Mouse (Mus musculus): ENCODE measurements at regions not wholly inside any gene's neighbourhood (a gene's known extent, or its start where the extent isn't known, plus 50 kb on each side); places are given as distances from the start of the nearest gene placed in this dataset.
"Not testable (repeated sequence)": the region's sequence is repeated elsewhere in the genome, so short reads cannot be mapped to it uniquely, and the experiment has no call there.

DNA sequence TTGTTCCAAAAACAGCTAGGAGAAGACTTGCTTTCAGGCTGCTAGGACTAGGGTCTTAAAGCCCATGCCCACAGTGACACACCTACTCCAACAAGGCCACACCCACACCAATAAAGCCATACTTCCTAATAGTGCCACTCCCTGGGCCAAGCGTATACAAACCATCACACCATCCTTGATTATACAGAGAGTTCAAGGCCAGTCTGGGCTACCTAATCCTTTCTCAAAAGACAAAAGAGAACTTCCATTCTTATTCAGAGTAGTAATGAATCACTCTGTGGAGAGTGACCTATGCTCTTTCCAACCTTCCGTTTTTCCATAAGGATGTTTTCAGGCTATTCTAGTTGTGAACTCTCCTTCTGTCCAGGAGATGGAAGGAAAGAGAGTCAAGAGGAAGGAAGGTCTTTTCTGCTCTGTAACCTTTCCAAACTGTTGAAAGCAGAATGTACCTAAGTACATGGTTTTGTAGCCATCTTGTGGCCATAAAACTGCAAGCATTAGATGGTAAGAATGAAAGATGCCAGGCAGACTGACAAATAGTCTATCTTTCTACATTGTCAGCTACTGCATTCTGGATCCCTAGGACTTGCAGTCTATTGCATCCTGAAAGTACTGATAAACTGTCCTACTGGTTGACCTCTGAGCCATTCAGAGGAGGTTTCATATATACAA is 145.8 kb upstream of the Mon1b start:
- DNase-seq = no peak

DNA sequence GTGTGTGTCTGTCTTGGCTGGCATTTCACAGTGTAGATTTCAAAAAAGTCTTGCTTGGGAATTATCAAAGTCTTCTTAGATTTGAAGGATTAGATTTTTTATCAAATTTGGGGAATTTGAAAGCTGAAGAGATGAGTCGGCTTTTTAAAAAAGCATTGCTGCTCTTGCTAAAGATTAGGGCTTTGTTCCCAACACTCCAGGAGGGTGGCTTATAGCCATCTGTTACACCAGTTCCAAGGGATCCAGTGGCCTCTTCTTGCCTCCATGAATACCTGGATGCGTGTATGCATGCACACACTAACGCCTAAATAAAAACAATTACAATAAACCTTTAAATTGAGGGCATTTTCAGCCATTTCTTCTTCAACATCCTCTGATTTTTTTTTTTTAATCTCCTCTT is 144.5 kb upstream of the Mon1b start:
- DNase-seq = no peak

DNA sequence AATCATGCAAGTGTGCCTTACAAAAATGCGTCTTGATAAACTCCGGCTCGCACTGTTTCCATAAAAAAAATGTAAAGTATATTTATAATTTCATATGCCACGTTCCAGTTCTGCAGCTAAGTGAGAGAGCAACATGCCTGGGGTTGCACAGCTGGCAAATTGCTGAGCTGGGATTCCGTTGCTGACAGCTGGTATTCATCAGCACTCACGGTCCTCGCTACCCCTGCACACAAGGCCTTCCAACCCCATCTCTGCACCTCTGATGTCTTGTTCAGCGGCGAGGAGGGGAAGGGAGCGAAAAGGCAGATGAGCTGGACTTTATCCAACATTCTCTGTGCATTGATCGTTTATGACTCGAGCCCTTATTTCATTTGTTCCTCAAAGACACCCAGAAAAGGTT is 138.5 kb upstream of the Mon1b start:
- DNase-seq = no peak

DNA sequence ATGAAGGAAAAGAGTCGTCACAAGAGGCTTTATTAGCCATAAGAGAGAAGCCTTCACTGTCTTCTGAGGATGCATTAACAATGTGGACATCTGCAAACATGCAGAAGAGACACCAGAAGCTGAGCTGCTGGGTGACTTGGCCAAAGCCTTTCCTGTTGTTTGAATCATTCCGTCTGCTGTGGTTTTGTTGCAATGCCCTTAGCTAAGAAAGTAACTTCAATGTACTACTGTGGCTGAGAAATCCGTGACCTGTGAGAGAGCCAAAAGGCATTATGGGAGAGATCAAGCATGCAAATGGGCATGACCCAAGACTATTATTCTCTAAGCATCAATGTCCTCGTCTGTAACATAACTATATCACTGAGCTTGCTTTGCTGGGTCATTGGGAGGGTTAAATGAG is 132.7 kb upstream of the Mon1b start:
- DNase-seq = no peak

DNA sequence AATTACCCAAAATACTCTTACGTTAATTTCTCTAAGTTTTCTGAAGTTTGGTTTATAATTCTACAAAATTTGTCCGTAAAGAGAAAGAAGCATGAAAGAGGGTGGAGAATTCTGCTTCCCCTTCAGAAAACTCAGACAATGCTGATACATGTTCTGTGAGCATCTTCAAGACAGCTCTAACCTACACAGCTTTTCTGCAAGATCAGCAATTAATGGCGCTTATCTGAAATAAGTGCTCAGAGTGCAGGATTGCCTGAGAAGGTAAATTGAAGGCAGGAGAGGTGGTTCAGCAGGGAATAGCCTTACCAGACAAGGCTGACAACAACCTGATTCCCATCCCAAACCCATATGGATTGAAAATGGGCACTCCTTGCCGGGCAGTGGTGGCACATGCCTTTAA is 122.5 kb upstream of the Mon1b start:
- DNase-seq = no peak

DNA sequence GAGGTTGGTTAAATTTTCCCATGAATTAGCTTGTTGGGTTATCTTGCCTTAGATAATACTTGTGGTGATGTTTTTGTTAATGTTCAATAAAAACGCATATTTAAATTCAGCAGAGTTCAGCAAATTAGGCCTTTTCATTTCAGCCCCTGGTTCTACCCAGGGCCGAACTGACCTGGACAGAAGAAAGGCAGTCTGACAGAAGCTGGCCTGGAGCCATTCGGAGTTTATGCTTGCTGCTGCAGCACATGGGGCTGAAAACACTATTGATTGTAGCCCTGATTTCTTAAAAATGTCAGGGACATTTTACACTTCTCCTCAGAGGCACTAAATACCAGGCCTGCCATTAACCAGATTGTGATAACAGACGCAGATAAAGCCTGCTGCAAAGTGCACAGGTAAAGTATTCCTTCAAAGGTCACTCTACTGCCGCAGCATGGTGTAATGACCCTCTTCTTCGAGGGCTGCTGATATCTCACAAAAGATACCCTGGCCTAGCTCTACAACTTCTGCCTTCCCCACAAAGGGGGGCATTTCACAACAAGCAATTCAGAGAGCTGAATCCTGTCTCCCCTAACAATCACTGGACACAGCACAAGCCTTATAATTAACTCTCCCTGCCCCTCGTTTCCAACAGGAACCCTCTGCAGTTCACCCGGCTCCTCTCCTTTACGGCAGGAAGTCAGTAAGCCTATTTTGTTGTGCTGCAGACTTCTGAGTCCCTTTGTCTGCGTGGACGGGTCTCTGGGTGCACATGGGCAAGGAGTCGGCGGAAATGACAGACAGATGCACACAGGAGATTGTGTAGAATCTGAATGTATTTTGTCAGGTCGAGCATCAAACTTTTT is 121.3 kb upstream of the Mon1b start:
- no peak for DNase-seq

DNA sequence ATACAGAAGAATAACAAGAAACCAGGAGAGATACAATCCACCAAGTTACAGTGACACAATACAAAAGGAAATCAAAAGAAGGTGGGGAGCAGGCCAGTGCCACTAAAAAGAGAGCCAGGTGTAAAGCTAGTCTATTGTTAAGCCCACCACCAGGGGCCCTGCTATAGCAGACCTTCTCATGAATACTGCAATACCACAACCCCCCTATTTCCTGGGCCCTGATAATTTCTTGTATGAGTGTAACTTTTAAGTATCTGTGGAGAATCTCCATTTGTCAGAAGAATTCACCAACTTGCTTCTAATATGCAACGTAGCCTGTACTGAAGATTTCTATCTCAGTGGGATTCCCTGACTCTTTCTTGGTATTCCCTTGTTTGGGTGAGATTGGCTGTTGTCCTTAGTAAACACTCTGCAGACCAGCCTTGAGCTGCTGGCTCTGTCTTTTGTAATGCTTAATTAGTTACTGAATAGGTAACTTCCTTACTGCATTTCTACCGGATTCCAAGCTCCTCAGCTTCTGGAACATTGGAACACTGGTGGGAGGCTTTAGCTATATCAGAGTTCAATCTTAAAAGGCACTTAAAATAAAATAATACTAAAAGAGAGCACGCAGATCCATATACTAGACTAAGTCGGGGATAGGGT is 120.5 kb upstream of the Mon1b start:
- DNase-seq = not testable (repeated sequence)

DNA sequence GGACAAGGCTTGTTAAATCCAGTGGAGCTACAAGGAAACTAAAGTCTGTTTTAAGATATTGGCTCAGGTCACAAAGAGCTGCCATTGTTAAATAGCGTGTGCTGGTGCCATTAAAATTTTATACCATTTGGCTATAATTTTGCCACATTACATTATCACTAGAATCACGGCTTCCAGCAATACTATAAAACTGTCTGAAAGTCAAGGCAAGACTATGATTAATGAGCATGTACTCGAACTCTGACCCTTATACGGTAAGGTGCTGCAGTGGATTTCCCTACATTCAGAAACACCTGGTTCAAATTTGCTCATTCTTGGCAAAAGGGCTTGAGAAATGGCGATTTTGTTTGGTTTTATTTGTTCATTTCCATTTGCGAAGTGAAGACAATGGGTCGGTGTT is 119.2 kb upstream of the Mon1b start:
- DNase-seq = no peak

DNA sequence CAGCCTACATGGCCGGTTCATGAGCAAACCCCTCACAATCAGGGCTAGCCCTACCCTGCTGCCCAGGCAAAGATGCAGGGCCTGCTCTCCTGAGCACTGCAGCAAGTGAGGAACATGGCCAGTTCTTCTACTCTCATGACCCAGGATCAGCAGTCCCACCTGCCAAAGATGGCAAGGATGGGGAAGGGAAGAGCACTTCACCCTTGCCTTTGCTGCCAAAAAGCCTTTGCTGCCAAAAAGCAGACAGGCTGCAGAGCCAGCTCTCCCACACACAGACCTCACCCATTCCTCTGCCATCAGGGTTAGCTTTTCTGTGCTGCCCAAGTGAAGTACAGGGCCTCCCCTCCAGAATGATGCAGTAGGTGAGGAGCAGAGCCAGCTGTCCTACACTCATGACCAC is 117.5 kb upstream of the Mon1b start:
- no peak for DNase-seq

DNA sequence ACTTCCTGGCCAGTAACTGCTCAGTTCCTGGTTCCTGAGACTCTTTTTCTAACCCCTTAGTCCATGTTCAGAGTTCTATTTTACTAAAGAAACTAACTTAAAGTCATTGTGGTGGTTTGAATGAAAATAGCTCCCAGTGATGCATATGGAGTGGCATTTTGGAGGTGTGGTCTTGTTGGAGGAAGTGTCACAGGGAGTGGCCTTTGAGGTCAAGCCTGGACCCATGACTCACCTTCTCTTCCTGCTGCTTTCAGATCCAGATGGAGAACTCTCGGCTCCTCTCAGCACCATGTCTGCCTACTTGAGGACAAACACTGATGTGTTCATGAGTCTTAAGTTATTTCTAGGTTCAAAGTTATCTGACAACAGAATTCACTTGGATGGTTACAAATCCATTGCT is 111.8 kb upstream of the Mon1b start:
- DNase-seq = no peak

DNA sequence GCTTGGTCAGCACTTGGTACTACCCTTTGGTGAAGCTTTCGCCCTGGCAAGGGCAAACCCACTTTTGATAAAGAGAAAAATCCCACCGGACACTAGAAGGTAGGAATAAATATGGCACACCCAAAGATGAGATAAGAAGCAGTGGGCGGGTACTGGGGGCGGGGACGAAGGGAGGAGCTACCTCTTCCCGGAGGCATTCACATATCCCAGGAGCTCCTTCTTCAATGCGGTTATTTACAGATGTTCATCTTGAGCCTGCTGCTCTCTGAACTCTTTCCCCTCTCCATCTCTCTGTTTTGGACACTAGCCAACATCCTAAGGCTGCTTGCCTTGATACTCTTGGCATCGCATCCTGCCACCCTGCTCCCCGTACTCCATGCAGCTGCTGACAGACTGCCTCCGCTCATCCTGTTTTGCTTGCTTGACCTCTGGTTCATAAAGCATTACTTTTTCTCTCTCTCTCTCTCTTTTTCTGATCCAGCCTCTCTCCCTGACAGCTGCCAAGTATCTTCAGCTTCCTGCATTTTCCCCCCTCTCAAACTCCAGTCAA is 104.2 kb upstream of the Mon1b start:
- no peak for DNase-seq

DNA sequence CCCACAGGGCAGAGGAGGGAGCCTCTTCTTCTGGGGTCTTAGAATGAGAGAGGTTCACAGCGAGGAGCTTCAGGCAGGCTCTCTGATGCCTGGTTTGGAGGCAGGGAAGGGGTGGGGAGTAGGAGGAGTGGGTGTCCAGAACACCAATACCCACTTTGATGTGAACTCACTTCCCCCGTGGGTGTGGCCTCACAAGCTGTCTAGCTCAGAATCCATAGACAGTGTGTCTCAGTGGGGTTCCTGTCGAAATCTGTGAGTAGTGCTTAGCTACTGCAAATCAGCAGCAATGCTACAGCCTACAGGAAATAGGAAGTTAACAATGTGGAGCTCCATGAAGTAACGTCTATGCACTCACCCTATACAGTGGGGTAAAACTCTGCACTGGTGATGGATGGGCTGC is 102.5 kb upstream of the Mon1b start:
- DNase-seq = no peak

DNA sequence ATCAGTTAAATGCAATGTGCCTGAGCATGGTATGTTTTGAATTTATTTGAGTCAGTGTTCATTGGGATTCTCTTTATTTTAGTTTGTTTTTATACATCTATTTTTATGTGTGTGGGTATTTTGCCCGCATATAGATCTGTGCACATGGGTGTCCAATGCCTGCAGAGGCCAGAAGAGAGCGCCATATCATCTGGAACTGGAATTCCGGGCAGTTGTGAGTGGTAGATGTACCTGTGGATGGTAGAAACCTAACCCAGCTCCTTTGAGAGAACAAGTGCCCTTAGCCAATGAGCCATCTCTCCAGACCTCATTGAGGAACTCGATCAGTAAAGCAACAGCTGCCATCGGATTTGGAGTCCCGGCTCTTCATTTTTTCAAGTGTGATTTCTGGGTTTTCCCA is 94.0 kb upstream of the Mon1b start:
- DNase-seq = no peak

DNA sequence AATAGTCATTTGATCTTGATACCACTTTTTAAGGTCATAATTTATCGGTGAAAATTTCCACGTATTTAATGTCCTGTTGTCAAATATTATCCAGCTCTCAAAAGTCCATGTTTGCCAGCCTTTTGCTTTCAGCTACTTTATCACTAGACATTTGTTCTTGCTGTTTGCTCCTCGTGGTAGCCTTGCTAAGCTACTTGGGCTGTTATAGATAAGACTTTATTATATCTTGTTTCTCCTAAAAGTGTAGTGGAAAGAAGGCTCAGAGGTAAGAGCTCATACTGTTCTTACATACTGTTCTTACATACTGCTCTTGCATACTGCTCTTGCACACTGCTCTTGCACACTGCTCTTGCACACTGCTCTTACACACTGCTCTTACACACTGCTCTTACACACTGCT is 93.3 kb upstream of the Mon1b start:
- DNase-seq = no peak

DNA sequence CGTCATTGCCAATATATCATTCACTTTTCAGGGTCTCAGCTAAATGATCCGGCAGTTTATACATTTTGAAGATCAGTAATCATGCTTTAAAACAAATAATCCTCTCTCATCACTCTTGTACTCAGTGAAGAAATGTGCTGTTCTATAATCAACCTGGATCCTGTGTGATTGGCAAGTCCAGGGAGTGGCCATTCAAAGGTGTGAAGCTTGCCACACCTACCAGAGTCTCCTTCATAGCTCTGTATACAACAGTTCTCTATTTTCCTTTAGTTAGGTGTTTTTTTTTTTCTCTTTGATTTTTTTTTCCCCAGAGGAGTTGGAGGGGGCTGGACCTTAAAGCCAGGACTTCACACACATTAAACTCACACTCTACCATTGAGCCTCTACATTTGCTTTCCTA is 92.7 kb upstream of the Mon1b start:
- no peak for DNase-seq

DNA sequence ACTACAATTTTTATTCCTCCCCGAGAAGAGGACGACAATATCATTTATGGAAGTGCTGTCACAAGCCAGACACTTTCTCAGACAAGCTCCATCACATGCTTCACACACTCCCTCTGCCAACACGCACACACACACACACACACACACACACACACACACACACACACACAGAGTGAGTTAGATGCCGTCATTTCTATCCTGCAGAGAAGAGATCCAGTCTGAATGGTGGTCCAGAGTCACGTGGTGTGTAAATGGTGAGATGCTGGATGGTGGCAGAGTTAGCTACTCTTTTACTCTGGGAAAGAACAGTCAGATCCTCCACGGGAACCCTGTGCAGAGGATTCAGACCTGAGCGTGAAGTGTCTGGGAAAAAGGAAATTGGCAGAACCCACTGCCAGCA is 86.2 kb upstream of the Mon1b start:
- DNase-seq = no peak

DNA sequence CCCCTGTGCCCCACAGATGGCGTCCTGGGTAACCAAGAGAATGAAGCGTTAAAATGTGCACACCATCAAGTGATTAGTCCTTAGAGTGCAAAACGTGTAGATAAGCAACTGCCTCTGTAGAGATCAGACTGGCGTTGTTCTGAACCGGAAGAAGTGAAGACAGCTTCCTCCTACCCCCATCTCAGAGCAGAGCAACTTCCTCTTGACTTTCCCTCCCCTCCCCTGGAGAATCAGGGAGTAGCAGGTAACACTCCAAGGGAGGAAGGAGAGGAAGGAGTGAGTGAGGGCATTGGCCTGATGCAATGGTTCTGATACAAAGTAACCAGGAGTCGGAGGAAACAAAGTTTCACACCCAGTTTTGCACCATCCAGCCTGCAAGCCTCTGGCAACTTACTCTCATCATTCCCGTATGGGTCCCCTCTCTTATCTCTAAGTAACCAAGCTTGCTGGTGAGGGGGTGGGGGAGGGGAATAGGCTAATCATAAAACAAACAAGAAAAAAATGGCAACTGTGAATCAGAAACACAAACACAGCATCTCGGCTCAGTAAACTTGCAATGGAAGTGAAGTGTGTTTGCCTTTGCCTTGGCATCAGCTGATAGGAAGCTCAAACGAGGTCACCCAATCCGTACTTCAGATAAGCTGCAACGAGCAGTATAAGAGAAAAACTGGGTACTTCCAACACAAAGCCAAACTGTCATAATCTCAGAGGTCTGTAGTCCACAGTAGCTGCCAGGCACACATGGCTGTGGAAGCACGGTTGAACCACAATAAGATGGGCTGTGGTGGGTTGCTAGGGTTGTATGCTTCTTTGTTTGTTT is 83.7 kb upstream of the Mon1b start:
- DNase-seq = no peak

DNA sequence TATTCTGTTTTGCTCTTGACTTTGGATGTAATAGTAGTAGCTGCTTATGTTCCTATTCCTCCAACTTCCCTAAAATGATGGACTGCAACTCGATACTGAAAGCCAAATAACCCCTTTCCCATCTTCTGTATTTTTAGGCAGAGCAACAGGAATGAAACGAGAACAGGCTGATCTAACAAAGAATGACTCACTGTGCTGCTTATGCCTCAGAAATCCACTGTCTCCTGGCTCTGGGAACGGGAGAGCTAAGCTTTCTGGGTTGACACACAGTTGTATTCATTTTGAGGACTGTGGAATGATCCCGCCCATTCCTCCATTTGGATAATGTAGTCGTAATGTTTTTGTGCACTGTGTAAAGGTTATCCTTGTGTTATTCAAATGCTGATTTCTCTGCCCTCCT is 82.6 kb upstream of the Mon1b start:
- DNase-seq = no peak

DNA sequence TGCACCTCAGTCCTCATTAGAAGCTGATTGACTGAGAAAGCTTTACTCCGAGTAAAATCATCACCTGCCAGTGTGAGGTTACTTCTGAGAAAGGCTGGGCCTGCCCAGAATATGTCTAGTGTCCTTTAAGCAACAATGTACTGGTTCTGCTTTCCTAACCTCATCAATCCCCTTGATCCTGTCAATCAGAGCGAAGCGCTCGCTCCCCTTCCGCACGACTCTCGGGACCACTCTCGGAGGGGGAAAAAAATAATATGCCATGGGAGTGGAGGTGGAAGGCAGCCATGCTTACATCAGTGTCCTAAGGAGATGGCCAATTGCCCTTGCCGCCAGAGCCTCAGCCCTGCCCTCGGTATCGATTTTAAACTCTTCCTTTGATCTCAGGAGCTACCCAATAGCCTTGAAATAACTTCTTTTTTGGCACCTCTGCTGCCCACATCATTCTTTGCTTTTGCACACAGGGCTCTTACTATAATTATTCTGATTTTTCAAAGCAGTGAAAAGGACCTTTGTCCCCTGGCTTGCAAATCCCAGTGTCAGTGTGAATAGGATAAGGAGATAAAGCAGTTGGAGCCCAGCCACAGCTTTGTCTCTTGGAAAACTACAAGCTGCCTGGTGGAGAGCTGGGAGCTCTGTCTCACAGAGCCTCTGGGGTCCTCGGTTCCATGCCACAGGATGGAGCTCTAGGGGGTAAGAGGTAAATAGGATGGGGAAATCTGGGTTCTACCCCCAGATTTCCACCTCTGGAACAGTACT is 80.5 kb upstream of the Mon1b start:
- no peak for DNase-seq

DNA sequence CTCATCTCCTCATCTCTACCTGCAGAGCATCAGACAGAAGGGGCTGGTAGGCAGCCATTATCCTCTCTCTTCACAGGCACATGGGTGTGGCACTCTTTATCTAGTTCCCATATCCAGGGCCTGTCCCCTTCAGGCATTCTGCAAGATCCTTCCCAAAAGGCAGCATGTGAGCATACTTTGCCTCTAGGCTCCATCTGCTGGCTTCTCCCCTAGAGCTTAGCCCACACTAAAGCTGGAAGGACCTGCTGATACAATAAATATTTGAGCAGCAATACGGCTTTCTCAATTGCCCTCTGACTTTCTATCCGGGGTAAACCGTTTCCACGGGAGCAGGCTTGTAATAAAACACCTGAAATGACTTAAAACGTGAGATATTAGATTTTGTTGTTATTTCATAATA is 78.4 kb upstream of the Mon1b start:
- DNase-seq = no peak

DNA sequence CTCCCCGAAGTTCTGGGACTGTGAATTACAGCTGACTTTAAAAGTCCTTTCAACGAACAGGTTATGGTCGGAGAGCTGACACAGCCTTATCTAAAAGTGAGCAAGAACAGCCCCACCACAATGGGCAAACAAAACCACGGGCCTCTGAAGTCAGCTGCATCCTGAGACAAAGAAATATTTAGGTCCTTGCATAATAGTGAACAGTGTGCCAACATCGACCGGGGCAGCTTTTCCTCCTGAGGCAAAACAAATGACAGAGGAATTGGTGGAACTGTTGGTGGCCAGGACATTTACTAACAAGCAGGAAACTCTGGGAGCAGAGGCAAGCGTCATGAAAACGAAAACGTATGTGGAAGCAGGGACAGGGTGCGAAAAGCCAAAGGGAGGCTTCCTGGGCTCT is 54.3 kb upstream of the Mon1b start:
- no peak for DNase-seq

DNA sequence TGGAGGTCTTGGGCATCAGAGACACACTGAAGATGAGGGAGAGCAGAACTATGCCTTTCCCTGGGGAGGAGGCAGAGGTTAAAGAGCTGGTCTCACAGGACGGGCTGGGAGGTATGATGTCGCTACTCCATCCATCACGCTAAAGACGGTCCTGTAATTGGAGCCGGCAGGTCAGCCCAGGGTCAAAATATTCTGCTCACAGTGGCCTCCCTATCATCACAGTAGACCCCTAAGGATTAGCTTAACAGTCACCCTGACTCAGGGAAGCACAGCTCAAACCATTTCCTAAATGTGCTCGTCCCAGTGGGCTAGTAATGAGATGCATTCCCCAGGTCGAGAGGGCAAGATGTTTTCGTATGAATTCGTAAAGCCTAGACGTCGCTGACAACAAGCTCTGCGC is 53.7 kb upstream of the Mon1b start:
- no peak for DNase-seq

All from kidney, adult 11 months (tissue).